Mouse (Mus musculus): Measurements from ENCODE around the gene Efl1.

The Efl1 gene

DNA sequence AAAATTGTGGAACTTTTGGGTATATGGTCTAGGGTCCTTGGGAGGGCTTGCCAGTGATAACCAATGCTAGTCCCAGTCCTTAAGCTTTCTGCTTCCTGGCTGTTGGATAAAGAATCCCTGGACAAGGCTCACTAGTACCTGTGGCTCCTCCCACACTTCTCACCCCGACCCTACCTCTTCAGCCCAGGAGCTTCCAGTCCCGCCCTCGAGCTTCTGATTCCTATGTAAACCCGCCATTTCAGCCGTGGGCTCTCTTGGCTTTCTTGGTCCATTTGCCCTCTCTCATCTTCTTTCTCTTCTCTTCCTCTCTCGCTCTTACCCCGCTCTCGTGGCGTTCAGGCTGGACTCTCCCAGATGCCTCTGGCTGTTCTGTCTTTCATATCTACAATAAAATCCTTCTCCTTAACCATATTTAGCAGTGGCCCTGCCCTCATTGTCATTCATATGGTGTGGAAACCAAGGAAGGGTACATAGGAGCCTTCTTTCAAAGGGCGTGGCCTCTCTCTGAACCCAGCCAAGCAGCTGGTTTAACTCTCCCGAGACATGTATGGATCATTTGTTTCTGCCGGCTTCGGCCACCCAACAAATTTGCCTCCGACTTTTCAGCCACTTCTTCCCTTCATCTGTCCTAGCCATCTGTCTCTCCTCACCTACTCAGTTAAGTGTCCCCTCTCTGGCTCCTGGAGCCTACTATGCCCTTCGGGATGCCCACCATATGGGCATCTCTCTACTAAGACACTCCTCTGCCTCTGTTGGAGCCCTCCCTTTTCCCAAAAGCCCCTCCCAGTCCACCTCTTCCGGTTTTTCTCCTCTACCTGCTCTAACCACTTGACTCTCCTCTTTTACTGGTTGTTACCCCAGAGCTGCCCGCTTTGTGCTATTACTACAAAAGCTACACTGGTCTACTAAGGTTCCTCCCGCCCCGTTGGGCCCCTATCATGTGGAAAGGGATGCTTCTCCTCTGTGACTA is 164.1 kb downstream of the Efl1 start:
- no peak for DNase-seq (ENCODE audit: low spot score)

DNA sequence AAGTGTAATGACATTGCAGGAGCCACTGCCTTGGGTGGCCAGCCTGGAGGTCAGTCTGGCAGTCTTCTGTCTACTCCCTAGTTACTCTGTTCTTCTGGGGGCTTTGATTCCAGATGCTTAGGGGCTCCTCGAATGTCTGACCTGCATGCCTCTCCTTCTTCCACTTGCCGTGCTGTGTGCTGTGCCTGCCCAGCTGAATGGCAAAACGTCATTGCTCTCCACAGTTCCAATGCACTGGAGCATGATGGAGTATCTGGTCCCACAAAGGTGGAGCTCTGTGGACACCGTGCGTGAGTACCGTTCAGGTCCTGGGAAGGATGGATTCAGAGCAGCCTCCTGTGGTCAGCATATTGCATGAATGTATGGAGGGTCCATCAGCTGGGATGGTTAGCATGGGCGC is 171.1 kb downstream of the Efl1 start:
- no peak for DNase-seq (ENCODE audit: low spot score)

GRCm38 (mm10) chr7:82820661-82821060 is 172.2 kb downstream of the Efl1 start:
- no peak for DNase-seq (ENCODE audit: low spot score)

DNA sequence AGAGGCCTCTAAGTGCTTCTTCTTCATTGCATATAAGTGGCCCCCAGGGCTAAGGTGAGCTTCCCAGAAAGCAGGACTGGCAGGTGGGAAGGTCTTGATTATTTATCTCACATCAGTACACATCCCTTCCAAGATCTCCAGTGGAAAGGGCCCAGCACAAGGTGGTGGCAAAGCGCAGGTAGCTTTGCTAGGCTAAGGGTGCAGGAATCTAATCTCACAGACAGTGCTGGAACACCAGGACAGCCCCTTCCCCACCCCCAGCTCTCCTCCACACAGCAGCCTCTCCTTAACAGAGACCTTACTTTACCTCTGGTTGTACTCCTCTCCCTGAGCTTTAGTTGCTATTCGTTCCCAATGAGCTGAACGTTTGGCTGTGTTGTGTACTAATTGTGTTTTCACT is 173.1 kb downstream of the Efl1 start:
- no peak for DNase-seq (ENCODE audit: low spot score)

- DNase-seq (ENCODE audit: low spot score): no peak
Measured at GRCm38 (mm10) chr7:82822528-82822927, 174.1 kb downstream of the Efl1 start.

Data from ovary, postnatal 14 days (tissue).